Mouse (Mus musculus): ENCODE results near the gene Il4i1. TPM values are rescaled to one million over a fixed set of nuclear protein-coding genes. Genes with fewer than 3 reads are reported as not detected.

Il4i1 gene
- total and polyA plus RNA-seq, 2 experiments from 2014 or later = 0.62 TPM; not detected in 1

DNA sequence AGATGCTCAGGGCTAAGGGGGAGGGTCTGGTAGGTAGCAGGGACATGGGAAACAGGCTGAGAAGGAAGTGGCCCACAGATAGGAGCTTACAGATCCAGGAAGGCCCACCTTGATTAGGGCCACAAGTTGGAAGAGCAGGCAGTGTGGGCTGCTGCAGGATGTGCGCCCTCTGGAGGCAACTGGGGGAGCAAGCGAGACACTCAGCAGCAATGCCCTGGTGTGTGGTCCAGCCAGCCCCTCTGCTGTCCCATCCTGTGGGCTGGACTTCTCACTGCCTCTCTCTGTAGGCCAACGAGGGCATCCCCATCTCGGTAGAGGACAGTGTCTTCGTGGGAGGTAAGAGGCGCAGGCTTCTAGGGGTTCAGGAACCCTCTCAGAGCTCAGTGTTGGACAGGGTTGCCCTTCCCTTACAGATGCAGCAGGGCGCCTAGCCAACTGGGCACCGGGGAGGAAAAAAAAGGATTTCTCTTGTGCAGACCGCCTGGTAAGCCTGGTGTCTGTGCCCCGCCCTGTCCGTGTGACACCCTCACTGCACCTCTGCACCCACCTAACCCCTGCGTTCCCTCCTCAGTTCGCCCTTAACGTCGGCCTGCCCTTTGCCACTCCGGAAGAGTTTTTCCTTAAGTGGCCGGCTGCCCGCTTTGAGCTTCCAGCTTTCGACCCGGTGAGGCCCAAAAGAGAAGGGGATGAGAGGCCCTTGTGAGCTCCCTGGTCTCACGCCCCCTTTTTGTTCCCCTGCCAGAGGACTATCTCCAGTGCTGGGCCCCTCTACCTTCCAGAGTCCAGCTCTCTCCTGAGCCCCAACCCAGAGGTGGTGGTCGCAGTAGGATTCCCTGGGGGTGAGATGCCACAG lies 44.6 kb downstream of the Il4i1 start:
- H3K27me3 ChIP-seq (ENCODE audit: insufficient read depth, low read length) = no peaks in the 10 kb centered on the region
- H3K4me1 ChIP-seq (ENCODE audit: insufficient read depth, low read length) = peaks cover 11% of the 10 kb centered on the region; the same call in 1 of the 2 replicates
- peaks cover 35% of the 10 kb centered on the region for H3K36me3 ChIP-seq (ENCODE audit: insufficient read depth, low read length)
- DNase-seq (ENCODE audit: low spot score) (peak; percentile 72), ATAC-seq (ENCODE audit: low FRiP score) (peak; percentile 35; the same call in 1 of the 2 replicates)
- H3K4me3 ChIP-seq (ENCODE audit: low read depth, low read length) = no peak overlapping the region
- TF ChIP-seq CTCF (IDR thresholded peaks at IDR 0.05) = peak; percentile 89
- no peak overlapping the region for H3K4me2 ChIP-seq (ENCODE audit: low read depth, low read length, poor library complexity, severe bottlenecking)
- H3K27ac ChIP-seq (ENCODE audit: low read depth, low read length) = no peak overlapping the region; the same call in 1 of the 2 replicates
- no peak overlapping the region for H3K9ac ChIP-seq (replicated peaks; ENCODE audit: low read length, poor library complexity, severe bottlenecking)
- whole genome bisulfite sequencing = 54% methylated on average over 22 of the region's 22 CpGs
- no peaks in the 10 kb centered on the region for H3K9me3 ChIP-seq (ENCODE audit: low read length)

DNA sequence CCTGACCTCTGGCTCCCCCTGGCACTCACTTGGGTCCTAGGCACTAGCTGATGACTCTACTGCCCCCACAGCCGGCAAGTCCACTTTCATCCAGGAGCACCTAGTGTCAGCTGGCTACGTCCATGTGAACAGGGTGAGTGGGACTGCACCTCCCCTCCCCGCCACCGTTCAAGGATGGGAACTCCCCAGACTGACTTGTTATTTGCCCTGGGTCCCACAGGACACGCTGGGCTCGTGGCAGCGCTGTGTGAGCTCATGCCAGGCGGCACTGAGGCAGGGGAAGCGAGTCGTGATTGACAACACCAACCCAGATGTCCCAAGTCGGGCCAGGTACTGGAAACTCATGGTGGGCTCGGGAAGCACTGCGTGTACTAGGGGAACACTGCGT lies 45.2 kb downstream of the Il4i1 start:
- Histone ChIP-seq H3K36me3 (ENCODE audit: insufficient read depth, low read length) (peaks cover 37% of the 10 kb centered on the region), H3K27me3 (ENCODE audit: insufficient read depth, low read length) (no peaks in the 10 kb centered on the region), H3K4me1 (ENCODE audit: insufficient read depth, low read length) (peaks cover 15% of the 10 kb centered on the region; the same call in 1 of the 2 replicates), H3K9ac (replicated peaks; ENCODE audit: low read length, poor library complexity, severe bottlenecking) (no peak overlapping the region), H3K9me3 (ENCODE audit: low read length) (no peaks in the 10 kb centered on the region), H3K4me3 (ENCODE audit: low read depth, low read length) (no peak overlapping the region), H3K4me2 (ENCODE audit: low read depth, low read length, poor library complexity, severe bottlenecking) (no peak overlapping the region), H3K27ac (ENCODE audit: low read depth, low read length) (no peak overlapping the region)
- WGBS = 73% methylated on average over 14 of the region's 14 CpGs
- no peak for DNase-seq (ENCODE audit: low spot score)
- no peak for TF ChIP-seq CTCF (IDR thresholded peaks at IDR 0.05)
- no peak for ATAC-seq (ENCODE audit: low FRiP score)

DNA sequence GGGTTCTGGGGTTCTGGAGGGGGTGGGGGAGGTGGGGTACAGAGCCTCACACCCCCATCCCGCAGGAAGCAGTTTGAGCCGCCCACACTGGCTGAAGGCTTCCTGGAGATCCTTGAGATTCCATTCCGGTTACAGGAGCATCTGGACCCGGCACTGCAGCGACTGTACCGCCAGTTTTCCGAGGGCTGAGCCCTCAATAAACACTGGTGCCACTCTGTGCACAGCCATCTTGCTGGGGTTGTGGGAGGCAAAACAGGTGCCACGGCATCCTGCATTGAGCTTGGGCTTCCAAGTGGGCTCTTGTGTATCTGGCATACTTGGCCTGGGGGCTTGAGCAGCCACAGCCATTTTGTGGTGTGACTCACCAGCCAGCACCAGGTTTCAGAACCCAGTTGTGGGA lies 46.2 kb downstream of the Il4i1 start:
- WGBS = 89% methylated on average over 8 of the region's 8 CpGs
- Histone ChIP-seq H3K36me3 (ENCODE audit: insufficient read depth, low read length) (peaks cover 38% of the 10 kb centered on the region), H3K27me3 (ENCODE audit: insufficient read depth, low read length) (no peaks in the 10 kb centered on the region), H3K4me1 (ENCODE audit: insufficient read depth, low read length) (peaks cover 21% of the 10 kb centered on the region; the same call in 1 of the 2 replicates), H3K4me3 (ENCODE audit: low read depth, low read length) (no peak overlapping the region), H3K9ac (replicated peaks; ENCODE audit: low read length, poor library complexity, severe bottlenecking) (no peak overlapping the region), H3K9me3 (ENCODE audit: low read length) (no peaks in the 10 kb centered on the region), H3K4me2 (ENCODE audit: low read depth, low read length, poor library complexity, severe bottlenecking) (no peak overlapping the region), H3K27ac (ENCODE audit: low read depth, low read length) (no peak overlapping the region)
- ATAC-seq (ENCODE audit: low FRiP score) (no peak), DNase-seq (ENCODE audit: low spot score) (no peak)
- no peak for TF ChIP-seq CTCF (IDR thresholded peaks at IDR 0.05)

DNA sequence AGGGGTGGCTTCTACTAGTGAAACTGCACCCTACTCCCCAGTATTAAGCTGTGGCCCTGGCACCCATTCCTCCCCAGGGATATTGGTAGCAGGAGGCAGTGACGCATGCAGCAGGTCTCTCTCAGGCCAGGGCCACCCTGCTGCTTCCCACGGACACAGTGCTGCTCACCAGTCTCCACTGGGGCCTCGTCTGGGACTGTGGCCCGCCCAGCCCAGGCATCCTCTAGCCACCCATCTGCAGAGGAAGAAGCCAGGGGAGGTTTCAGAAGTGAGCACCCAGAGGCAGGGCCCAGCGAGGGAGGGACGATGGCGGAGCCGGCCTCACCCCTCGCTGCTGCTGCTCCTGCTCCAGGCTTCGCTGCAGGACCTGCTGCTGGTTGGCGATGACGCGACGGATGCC lies 47.0 kb downstream of the Il4i1 start:
- Histone ChIP-seq H3K27ac (ENCODE audit: low read depth, low read length) (no peak overlapping the region), H3K27me3 (ENCODE audit: insufficient read depth, low read length) (no peaks in the 10 kb centered on the region), H3K36me3 (ENCODE audit: insufficient read depth, low read length) (peaks cover 38% of the 10 kb centered on the region), H3K4me1 (ENCODE audit: insufficient read depth, low read length) (peaks cover 25% of the 10 kb centered on the region), H3K4me3 (ENCODE audit: low read depth, low read length) (no peak overlapping the region), H3K4me2 (ENCODE audit: low read depth, low read length, poor library complexity, severe bottlenecking) (no peak overlapping the region), H3K9me3 (ENCODE audit: low read length) (no peaks in the 10 kb centered on the region), H3K9ac (replicated peaks; ENCODE audit: low read length, poor library complexity, severe bottlenecking) (no peak overlapping the region)
- TF ChIP-seq CTCF (IDR thresholded peaks at IDR 0.05) = no peak
- ATAC-seq (ENCODE audit: low FRiP score) (no peak), DNase-seq (ENCODE audit: low spot score) (no peak)
- WGBS = 89% methylated on average over 14 of the region's 14 CpGs

DNA sequence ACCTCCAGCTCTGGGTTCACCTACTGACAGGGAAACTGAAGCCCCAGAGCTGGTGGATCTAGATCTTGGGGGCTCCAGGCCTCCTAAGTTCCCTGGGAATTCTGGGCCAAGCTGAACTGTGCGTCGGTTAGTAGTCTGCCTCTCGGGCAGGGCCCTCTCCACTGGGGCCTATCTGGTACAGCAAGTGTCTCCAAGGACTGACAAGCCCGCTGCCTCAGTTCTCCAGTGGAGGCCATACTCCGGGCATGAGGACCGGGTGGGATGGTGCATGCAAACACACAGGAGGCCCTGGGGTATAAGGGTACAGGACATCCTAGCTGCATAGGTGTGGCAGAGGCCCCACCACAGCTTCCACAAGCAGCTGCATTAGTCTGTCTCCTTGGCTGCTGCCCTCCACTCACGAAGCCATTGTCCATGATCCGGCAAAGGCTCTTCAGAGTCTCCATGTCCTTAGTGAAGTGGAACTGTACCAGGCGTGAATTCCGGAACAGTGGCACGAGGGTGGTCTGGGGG lies 47.9 kb downstream of the Il4i1 start:
- peaks cover 38% of the 10 kb centered on the region for H3K36me3 ChIP-seq (ENCODE audit: insufficient read depth, low read length)
- H3K27ac ChIP-seq (ENCODE audit: low read depth, low read length) = no peak overlapping the region
- H3K4me3 ChIP-seq (ENCODE audit: low read depth, low read length) = no peak overlapping the region
- 82% methylated on average over 11 of the region's 11 CpGs for WGBS
- no peak for DNase-seq (ENCODE audit: low spot score)
- H3K4me2 ChIP-seq (ENCODE audit: low read depth, low read length, poor library complexity, severe bottlenecking) = no peak overlapping the region
- peaks cover 23% of the 10 kb centered on the region for H3K4me1 ChIP-seq (ENCODE audit: insufficient read depth, low read length)
- no peaks in the 10 kb centered on the region for H3K27me3 ChIP-seq (ENCODE audit: insufficient read depth, low read length)
- no peaks in the 10 kb centered on the region for H3K9me3 ChIP-seq (ENCODE audit: low read length)
- no peak overlapping the region for H3K9ac ChIP-seq (replicated peaks; ENCODE audit: low read length, poor library complexity, severe bottlenecking)
- no peak for TF ChIP-seq CTCF (IDR thresholded peaks at IDR 0.05)
- ATAC-seq (ENCODE audit: low FRiP score) = no peak
